In genomic region chr13:102774786-102775201, GRCm38 (mm10) we compare ENCODE assay signal across 9 mouse cellular contexts.
A peak's percentile ranks its signal among the peaks of the same experiment; 100 is the strongest.
DNase-seq lines count a peak whose midpoint lies in the region; ATAC-seq and TF ChIP-seq lines count a peak whose summit lies in the region.
"Had no signal": no experiment of that assay in that cellular context is flagged by ENCODE, and none has a peak within 500 bp of the region (broad histone marks: within the 10 kb centered on the region; RNA-seq: fewer than 3 reads in every experiment).

No protein-coding gene starts in this region.

- DNase-seq in kidney, adult 2 months, result peak; percentile 23
- no peak for DNase-seq in kidney, adult 18-20 months
- DNase-seq in NIH3T3 (ENCODE audit: low read depth), result peak; percentile 25
- DNase-seq in embryonic facial prominence, embryonic 14.5 days (ENCODE audit: low spot score), result peak; percentile 76
- peak; percentile 61 to 74 for DNase-seq in kidney, postnatal 4 days
- DNase-seq in heart, postnatal 25 days (ENCODE audit: low spot score), result no peak
- no peak for DNase-seq in ovary, postnatal 10 days (ENCODE audit: low spot score)

- no peak overlapping the region for H3K4me3 ChIP-seq in kidney, adult 2 months (ENCODE audit: insufficient read depth, low read depth, low read length)
- no peak overlapping the region for H3K4me3 ChIP-seq in embryonic facial prominence, embryonic 14.5 days (ENCODE audit: low read depth, low read length)
- H3K4me3 ChIP-seq in liver, embryonic 12.5 days, result no peak overlapping the region
- H3K4me3 ChIP-seq: limb, embryonic 13.5 days had no signal

- peak overlapping the region; percentile 44; the same call in 1 of the 2 replicates for H3K27ac ChIP-seq in kidney, adult 2 months (ENCODE audit: insufficient read depth, low read depth, low read length)
- H3K27ac ChIP-seq in embryonic facial prominence, embryonic 14.5 days (replicated peaks; ENCODE audit: low read depth, low read length), result peak overlapping the region; percentile 53; the same call in 1 of the 2 replicates
- no peak overlapping the region for H3K27ac ChIP-seq in liver, embryonic 12.5 days
- H3K27ac ChIP-seq: limb, embryonic 13.5 days had no signal

- TF ChIP-seq CTCF in kidney, adult 2 months (conservative IDR thresholded peaks at IDR 0.05; ENCODE audit: insufficient read depth, insufficient read length, low read depth, low read length), result no peak

- H3K9me3 ChIP-seq in embryonic facial prominence, embryonic 14.5 days (ENCODE audit: control insufficient read depth, low read length), result no peaks in the 10 kb centered on the region
- no peaks in the 10 kb centered on the region for H3K9me3 ChIP-seq in liver, embryonic 12.5 days (replicated peaks)
- H3K9me3 ChIP-seq: limb, embryonic 13.5 days had no signal

- WGBS in kidney, adult 2 months, result 72% methylated on average over 7 of the region's 7 CpGs
- WGBS in embryonic facial prominence, embryonic 14.5 days, result 43% methylated on average over 7 of the region's 7 CpGs
- 66% methylated on average over 7 of the region's 7 CpGs for WGBS in liver, embryonic 12.5 days (ENCODE audit: insufficient replicate concordance)

- intact Hi-C loops in heart, postnatal 25 days (cut with DNase I), result no loop called here

- no peaks in the 10 kb centered on the region for H3K27me3 ChIP-seq in kidney, adult 2 months (replicated peaks; ENCODE audit: control insufficient read depth, insufficient read depth, low read length)
- H3K27me3 ChIP-seq in embryonic facial prominence, embryonic 14.5 days (replicated peaks; ENCODE audit: control insufficient read depth, insufficient read depth, low read length), result no peaks in the 10 kb centered on the region
- no peaks in the 10 kb centered on the region for H3K27me3 ChIP-seq in liver, embryonic 12.5 days (replicated peaks)
- H3K27me3 ChIP-seq: limb, embryonic 13.5 days had no signal

- ATAC-seq in embryonic facial prominence, embryonic 14.5 days (ENCODE audit: low read depth), result peak; percentile 86
- no peak for ATAC-seq in liver, embryonic 12.5 days

- H3K4me2 ChIP-seq in embryonic facial prominence, embryonic 14.5 days (ENCODE audit: low read depth, low read length), result no peak overlapping the region
- H3K4me2 ChIP-seq in liver, embryonic 12.5 days, result no peak overlapping the region
- H3K4me2 ChIP-seq: limb, embryonic 13.5 days had no signal

- H3K36me3 ChIP-seq in kidney, adult 2 months (ENCODE audit: control insufficient read depth, insufficient read depth, low read length), result peaks cover 2% of the 10 kb centered on the region
- H3K36me3 ChIP-seq in embryonic facial prominence, embryonic 14.5 days (ENCODE audit: control insufficient read depth, insufficient read depth, low read length), result peaks cover 12% of the 10 kb centered on the region; the same call in 1 of the 2 replicates
- peaks cover 18% of the 10 kb centered on the region for H3K36me3 ChIP-seq in liver, embryonic 12.5 days

- no peak for TF ChIP-seq POLR2A in kidney, adult 2 months (IDR thresholded peaks at IDR 0.05; ENCODE audit: low read depth, low read length)

- H3K4me1 ChIP-seq in kidney, adult 2 months (ENCODE audit: control insufficient read depth, insufficient read depth, low read length), result 0 out of 2 replicates have a peak, but pooled peaks cover 3% of the 10 kb centered on the region
- H3K4me1 ChIP-seq in embryonic facial prominence, embryonic 14.5 days (ENCODE audit: control insufficient read depth, insufficient read depth, low read length), result no peaks in the 10 kb centered on the region; the same call in 1 of the 2 replicates
- peaks cover 27% of the 10 kb centered on the region for H3K4me1 ChIP-seq in liver, embryonic 12.5 days

- no peak overlapping the region for H3K9ac ChIP-seq in embryonic facial prominence, embryonic 14.5 days (ENCODE audit: low read depth, low read length)
- H3K9ac ChIP-seq in liver, embryonic 12.5 days, result no peak overlapping the region
- H3K9ac ChIP-seq: limb, embryonic 13.5 days had no signal

Comparison
In these comparisons a context has a peak if more than half of its experiments do, and no peak if none do; other contexts are left out.
1. DNase-seq: peak in kidney, adult 2 months (single experiment), NIH3T3 (single experiment), embryonic facial prominence, embryonic 14.5 days (single experiment) and kidney, postnatal 4 days (2 of 2); none in kidney, adult 18-20 months (single experiment), heart, postnatal 25 days (single experiment) and ovary, postnatal 10 days (single experiment).